Mouse (Mus musculus): ENCODE results near the gene Ltbp4.

- TF ChIP-seq GATA1 (IDR thresholded peaks at IDR 0.05; ENCODE audit: low read length), result no peak
- no peak for TF ChIP-seq TAL1 (IDR thresholded peaks at IDR 0.05; ENCODE audit: low read length)
Measured at GRCm38 (mm10) chr7:27319411-27319810, 18.1 kb downstream of the Ltbp4 start.

Data from erythroblast, embryonic 14.5 days (primary cell).